Mouse (Mus musculus): Measurements from ENCODE around the gene Prkci. TPM values are rescaled to one million over a fixed set of nuclear protein-coding genes. Genes with fewer than 3 reads are reported as not detected.

Gene Prkci
- polyA plus RNA-seq, 1 experiment from 2014 or later, result 15.1 TPM

DNA sequence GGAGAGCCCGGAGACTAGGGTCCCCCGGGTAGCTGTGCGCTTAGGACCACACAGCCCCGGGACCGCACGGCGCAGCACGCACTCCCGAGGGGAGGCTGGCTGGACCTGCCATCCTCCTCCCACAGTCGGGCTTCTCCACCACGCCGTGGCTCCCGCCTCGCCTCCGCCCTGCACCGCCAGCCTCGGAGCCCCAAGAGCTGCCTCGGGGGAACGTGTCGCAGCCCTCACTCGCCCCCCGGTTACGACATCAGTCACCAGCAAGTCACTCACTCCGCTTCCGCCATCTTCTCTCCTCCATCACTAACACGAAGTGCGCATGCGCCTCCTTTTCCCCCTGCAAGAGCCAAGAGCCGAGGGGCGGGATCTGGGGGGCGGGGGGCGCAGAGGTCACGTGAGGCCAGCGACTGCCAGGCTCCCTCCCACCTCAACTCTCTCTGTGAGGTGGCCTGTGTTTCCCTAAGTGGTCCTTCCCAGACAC lies 26.4 kb upstream of the Prkci start, which contains the start of gene Phc3:
TSS of gene Phc3 (minus strand) at position 312 of the 478 bp plus-strand sequence.
- no peaks in the 10 kb centered on the region for H3K9me3 ChIP-seq (replicated peaks)
- peak within 1 kb of the TSS; percentile 85 for H3K27ac ChIP-seq
- WGBS, result under 1% methylated on average over 34 of the region's 34 CpGs
- H3K9ac ChIP-seq, result peak within 1 kb of the TSS; percentile 79
- H3K27me3 ChIP-seq, result no peaks in the 10 kb centered on the region
- H3K36me3 ChIP-seq, result peaks cover 12% of the 10 kb centered on the region
- H3K4me3 ChIP-seq, result peak within 1 kb of the TSS; percentile 79
- H3K4me1 ChIP-seq (replicated peaks), result peaks cover 11% of the 10 kb centered on the region
- peak within 1 kb of the TSS; percentile 68 for H3K4me2 ChIP-seq
- ATAC-seq (replicated peaks; ENCODE audit: insufficient number of reproducible peaks, insufficient read depth, low FRiP score, low read depth), result peak; percentile 88

DNA sequence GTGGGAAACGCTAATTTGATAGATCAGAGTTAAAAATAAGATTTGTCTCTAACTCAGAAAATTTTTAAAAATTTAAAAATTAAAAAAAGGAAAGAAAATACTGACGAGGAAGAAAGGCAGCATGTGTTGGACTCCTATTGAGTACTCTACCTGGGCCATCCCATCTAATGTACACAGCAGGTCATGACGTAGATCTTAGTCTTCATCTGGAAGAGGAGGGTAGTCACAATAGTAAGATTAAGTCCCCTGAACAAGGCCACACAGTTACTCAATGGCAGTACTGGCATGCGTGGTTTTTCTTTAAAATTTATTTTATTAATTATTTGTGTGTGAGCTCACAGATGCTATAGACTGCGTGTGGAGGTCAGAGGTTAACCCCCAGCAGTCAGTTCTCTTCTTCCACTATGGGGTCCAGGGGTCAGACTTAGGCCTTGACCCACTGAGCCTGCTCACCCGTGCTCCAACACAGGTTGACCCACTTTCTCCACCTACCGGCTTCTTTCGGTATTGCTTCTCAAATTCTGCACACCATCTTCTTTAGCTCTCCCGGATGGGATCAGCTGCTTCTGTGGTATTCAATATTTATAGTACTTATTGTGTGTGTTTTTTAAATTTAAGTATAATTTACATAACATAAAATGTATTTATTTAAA lies 20.3 kb upstream of the Prkci start:
- 46% methylated on average over 9 of the region's 9 CpGs for WGBS
- Histone ChIP-seq H3K36me3 (no peaks in the 10 kb centered on the region), H3K9me3 (replicated peaks) (no peaks in the 10 kb centered on the region), H3K27ac (no peak overlapping the region), H3K4me3 (no peak overlapping the region), H3K4me2 (no peak overlapping the region), H3K9ac (no peak overlapping the region), H3K4me1 (replicated peaks) (no peaks in the 10 kb centered on the region), H3K27me3 (no peaks in the 10 kb centered on the region)
- peak; percentile 58; the same call in 1 of the 2 replicates for ATAC-seq (replicated peaks; ENCODE audit: insufficient number of reproducible peaks, insufficient read depth, low FRiP score, low read depth)

DNA sequence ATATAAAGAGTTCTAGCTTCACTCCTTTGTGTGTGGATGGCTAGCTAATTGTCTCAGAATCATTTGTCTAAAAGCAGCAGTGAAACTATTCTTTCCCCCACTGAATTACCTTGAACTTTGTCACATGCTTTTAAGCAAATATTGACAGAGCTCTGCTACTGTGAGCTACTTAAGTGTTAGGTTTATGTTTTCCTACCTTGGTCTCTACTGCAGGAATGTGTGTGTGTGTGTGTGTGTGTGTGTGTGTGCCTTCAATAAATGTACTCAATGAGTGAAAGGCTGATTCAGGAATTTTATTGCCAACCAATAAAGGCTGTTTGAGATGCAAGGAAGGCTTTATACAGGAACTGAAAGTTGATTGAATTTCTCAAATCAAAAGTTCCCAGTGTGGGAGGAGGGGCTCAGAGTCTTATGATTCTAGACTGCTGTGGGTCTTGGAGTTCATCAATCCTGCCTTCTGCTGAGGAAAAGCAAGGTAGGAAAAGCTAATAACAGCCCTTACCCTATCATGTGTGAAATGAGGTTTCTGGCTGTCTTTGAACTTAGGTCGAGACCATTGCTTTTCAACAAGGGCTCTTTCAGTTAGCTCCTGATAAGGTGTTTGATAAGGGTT lies 18.4 kb upstream of the Prkci start:
- Histone ChIP-seq H3K9ac (no peak overlapping the region), H3K27ac (no peak overlapping the region), H3K4me1 (replicated peaks) (no peaks in the 10 kb centered on the region), H3K27me3 (no peaks in the 10 kb centered on the region), H3K36me3 (no peaks in the 10 kb centered on the region), H3K9me3 (replicated peaks) (no peaks in the 10 kb centered on the region), H3K4me2 (no peak overlapping the region), H3K4me3 (no peak overlapping the region)
- 17% methylated on average over 1 of the region's 1 CpGs for WGBS
- no peak for ATAC-seq (replicated peaks; ENCODE audit: insufficient number of reproducible peaks, insufficient read depth, low FRiP score, low read depth)

DNA sequence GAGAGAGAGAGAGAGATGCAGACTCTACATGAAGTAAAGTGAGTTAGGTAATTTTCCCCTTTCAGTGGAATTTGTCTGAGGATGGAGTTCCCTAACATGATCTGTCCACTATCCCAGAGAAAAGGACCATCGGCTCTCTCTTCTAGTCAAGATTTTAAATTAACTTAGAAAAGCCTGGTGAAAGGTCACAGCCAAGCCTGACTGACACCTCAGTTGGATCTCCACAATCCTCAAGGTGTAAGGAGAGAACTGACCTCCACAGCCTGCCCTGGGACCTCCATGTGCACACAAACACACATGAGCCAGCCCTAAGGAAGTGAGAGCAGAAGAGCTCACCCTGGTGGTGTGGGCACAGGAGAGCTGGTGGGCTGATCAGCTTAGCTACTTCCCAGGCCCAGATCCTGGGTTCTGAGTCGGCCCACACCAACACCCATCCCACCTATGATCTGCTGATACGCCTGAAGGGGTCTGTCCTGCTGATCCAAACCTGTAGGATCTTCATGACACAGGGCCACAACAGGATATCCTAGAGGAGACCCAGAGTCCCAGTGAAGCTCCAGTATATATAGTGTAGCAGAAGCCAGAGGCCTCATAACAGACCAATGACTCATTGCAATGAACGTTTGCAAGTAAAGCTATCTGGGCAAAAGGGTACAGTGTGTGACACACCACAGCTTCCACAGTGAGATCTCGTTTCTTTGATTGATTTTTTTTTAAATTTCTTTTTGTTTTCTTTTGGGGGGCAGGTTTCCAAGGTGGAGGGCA lies 13.7 kb upstream of the Prkci start:
- no peaks in the 10 kb centered on the region for H3K27me3 ChIP-seq
- H3K36me3 ChIP-seq, result no peaks in the 10 kb centered on the region
- no peaks in the 10 kb centered on the region for H3K4me1 ChIP-seq (replicated peaks)
- H3K4me2 ChIP-seq, result no peak overlapping the region
- H3K9me3 ChIP-seq (replicated peaks), result no peaks in the 10 kb centered on the region
- WGBS, result 56% methylated on average over 5 of the region's 5 CpGs
- ATAC-seq (replicated peaks; ENCODE audit: insufficient number of reproducible peaks, insufficient read depth, low FRiP score, low read depth), result no peak
- H3K4me3 ChIP-seq, result no peak overlapping the region
- no peak overlapping the region for H3K9ac ChIP-seq
- H3K27ac ChIP-seq, result no peak overlapping the region

- no peak for ATAC-seq (replicated peaks; ENCODE audit: insufficient number of reproducible peaks, insufficient read depth, low FRiP score, low read depth)
- Histone ChIP-seq H3K36me3 (no peaks in the 10 kb centered on the region), H3K27ac (no peak overlapping the region), H3K4me2 (no peak overlapping the region), H3K27me3 (no peaks in the 10 kb centered on the region), H3K4me3 (no peak overlapping the region), H3K4me1 (replicated peaks) (peaks cover 3% of the 10 kb centered on the region; the same call in 1 of the 2 replicates), H3K9ac (no peak overlapping the region; the same call in 1 of the 2 replicates), H3K9me3 (replicated peaks) (no peaks in the 10 kb centered on the region)
- 68% methylated on average over 8 of the region's 8 CpGs for WGBS
Observed at GRCm38 (mm10) chr3:30982924-30983536, 12.5 kb upstream of the Prkci start.

DNA sequence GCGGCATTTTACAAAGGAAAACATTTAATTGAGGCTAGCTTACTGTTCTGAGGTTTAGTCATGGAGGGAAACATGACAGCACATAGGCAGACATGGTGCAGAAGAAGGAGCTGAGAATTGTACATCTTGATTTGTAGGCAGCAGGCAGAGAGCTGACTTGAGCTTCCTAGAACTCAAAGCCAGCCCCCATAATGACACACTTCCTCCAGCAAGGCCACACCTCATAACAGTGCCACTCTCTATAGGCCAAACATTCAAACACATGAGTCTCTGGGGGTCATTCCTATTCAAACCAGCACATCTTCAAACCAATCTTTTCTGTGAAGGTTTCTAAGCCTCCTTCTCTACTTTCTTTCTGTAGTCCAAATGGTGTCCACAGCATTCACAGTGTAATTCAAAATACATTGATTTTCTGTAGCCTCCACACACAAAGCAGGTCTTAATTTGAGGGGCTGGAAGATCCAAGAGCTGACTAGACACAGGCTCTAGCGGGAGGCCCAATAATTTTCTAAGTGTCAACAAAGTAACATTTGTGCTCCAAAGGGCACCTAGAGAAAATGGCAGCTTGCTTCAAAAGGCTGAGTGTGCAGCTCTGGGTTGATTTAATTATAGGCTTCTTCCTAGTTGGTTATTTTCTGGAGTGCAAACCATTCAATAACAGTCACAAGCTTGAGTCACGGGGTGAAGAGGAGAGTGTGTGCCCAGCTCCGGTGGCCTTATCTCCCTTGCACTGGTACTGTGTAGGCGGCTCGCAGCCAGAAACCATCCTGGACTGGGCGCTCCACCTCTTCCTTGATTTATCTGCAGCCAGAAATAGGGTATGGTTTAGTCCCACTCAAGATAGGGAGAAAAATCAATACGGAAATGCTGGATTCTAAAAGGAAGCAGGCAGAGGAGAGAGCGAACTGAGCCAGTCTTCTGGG lies 7.9 kb upstream of the Prkci start:
- H3K9me3 ChIP-seq (replicated peaks), result no peaks in the 10 kb centered on the region
- no peak overlapping the region for H3K9ac ChIP-seq
- ATAC-seq (replicated peaks; ENCODE audit: insufficient number of reproducible peaks, insufficient read depth, low FRiP score, low read depth), result peak; percentile 90
- H3K4me3 ChIP-seq, result no peak overlapping the region
- 45% methylated on average over 9 of the region's 9 CpGs for WGBS
- H3K4me2 ChIP-seq, result peak overlapping the region; percentile 32
- H3K27me3 ChIP-seq, result no peaks in the 10 kb centered on the region
- H3K27ac ChIP-seq, result peak overlapping the region; percentile 75
- no peaks in the 10 kb centered on the region for H3K36me3 ChIP-seq
- peaks cover 7% of the 10 kb centered on the region; the same call in 1 of the 2 replicates for H3K4me1 ChIP-seq (replicated peaks)

DNA sequence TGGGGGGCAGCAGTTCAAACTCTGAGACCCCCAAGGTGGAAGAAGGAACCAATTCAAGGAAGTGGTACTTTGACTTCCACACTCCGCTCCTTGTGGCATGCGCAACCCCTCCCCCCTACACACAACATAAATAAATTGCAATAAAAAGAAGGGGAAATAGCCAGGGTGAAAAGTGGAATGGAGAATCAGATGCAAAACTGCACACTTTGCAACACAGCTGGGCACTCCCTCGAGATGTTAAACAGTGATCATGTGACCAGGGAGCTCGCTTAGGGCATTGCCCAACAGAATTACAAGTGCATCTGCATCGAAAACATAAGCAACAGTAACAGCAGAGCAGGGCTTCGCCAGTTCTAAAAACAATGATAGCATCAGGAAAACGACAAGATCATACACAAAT lies 3.4 kb upstream of the Prkci start:
- no peak for ATAC-seq (replicated peaks; ENCODE audit: insufficient number of reproducible peaks, insufficient read depth, low FRiP score, low read depth)
- Histone ChIP-seq H3K27me3 (no peaks in the 10 kb centered on the region), H3K9me3 (replicated peaks) (no peaks in the 10 kb centered on the region), H3K36me3 (no peaks in the 10 kb centered on the region), H3K27ac (no peak overlapping the region), H3K4me2 (no peak overlapping the region), H3K4me1 (replicated peaks) (peaks cover 19% of the 10 kb centered on the region), H3K4me3 (no peak overlapping the region), H3K9ac (no peak overlapping the region)
- 71% methylated on average over 7 of the region's 7 CpGs for WGBS

DNA sequence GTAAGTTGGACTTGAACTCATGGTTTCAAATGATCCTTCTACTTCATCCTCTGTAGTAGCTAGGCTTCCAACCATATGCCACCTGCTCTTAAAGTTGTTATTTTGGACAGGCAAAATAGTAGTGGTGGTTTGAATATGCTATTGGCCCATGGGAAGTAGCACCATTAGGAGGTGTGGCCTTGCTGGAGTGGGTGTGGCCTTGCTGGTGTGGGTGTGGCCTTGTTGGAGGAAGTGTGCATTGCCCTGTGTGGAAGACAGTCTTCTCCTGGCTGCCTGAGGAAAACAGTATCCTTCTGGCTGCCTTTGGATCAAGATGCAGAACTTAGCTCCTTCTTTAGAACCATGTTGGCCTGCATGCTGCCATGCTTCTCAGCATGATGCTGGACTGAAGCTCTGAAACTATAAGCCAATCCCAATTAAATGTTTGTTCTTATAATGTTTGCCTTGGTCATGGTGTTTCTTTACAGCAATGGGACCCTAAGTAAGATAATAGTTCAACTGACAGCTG lies 2.4 kb upstream of the Prkci start:
- no peak overlapping the region for H3K9ac ChIP-seq
- H3K4me2 ChIP-seq, result no peak overlapping the region
- no peaks in the 10 kb centered on the region for H3K36me3 ChIP-seq
- H3K4me1 ChIP-seq (replicated peaks), result peaks cover 21% of the 10 kb centered on the region
- no peak for ATAC-seq (replicated peaks; ENCODE audit: insufficient number of reproducible peaks, insufficient read depth, low FRiP score, low read depth)
- no peaks in the 10 kb centered on the region for H3K9me3 ChIP-seq (replicated peaks)
- H3K27ac ChIP-seq, result no peak overlapping the region
- no peaks in the 10 kb centered on the region for H3K27me3 ChIP-seq
- no peak overlapping the region for H3K4me3 ChIP-seq

DNA sequence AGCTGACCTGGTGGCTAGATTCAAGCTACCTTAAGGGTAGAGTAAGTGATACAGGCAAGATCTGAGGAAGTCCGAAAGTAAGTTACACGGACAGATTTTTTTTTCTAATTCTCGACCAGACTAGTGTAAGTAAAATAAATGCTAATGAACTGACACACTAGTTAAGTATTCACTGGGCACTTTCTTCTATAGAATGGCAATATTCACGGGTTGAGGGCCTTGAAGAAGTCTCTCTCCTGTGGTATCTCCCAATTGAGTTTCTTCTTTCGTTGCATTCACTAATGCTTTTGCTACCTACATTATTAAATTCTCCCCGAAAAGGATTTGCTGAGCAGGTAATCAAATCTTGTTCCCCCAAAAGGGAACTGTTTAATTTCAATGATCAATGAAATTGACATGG lies 688 bp upstream of the Prkci start:
- H3K9ac ChIP-seq, result peak overlapping the region; percentile 93
- no peak for ATAC-seq (replicated peaks; ENCODE audit: insufficient number of reproducible peaks, insufficient read depth, low FRiP score, low read depth)
- peaks cover 30% of the 10 kb centered on the region for H3K4me1 ChIP-seq (replicated peaks)
- no peaks in the 10 kb centered on the region for H3K27me3 ChIP-seq
- no peaks in the 10 kb centered on the region for H3K36me3 ChIP-seq
- H3K4me2 ChIP-seq, result peak overlapping the region; percentile 64
- H3K27ac ChIP-seq, result peak overlapping the region; percentile 93
- H3K9me3 ChIP-seq (replicated peaks), result no peaks in the 10 kb centered on the region
- peak overlapping the region; percentile 90 for H3K4me3 ChIP-seq
- WGBS, result 18% methylated on average over 6 of the region's 6 CpGs

- Histone ChIP-seq H3K4me1 (replicated peaks) (peaks cover 37% of the 10 kb centered on the region), H3K4me3 (peak overlapping the region; percentile 90), H3K27me3 (no peaks in the 10 kb centered on the region), H3K36me3 (no peaks in the 10 kb centered on the region), H3K9ac (peak overlapping the region; percentile 93), H3K9me3 (replicated peaks) (no peaks in the 10 kb centered on the region), H3K4me2 (peak overlapping the region; percentile 64), H3K27ac (peak overlapping the region; percentile 93)
- WGBS, result under 1% methylated on average over 49 of the region's 49 CpGs
- peak; percentile 59 for ATAC-seq (replicated peaks; ENCODE audit: insufficient number of reproducible peaks, insufficient read depth, low FRiP score, low read depth)
Observed at GRCm38 (mm10) chr3:30995899-30996687, 546 bp downstream of the Prkci start.
